Mouse (Mus musculus) midbrain, embryonic 11.5 days (tissue): ENCODE measurements around the gene Apol7b. TPM values are rescaled to one million over a fixed set of nuclear protein-coding genes. Genes with fewer than 3 reads are reported as not detected.
"Not testable (repeated sequence)": the region's sequence is repeated elsewhere in the genome, so short reads cannot be mapped to it uniquely, and the experiment has no call there.

Experiments used
- ATAC-seq: fragments of 200-750 bp; cut with Nextera tagmentation; 2 replicates; pipeline ENCODE4 v1.8.0; 2017; ENCODE audit warnings: moderate TSS enrichment, moderate library complexity; ENCODE audit not compliant: low FRiP score
- DNase-seq: peaks from one replicate; pipeline ENCODE4 v3.0.0; 2015; ENCODE audit warnings: low spot score; ENCODE audit errors: missing footprints
- H3K27ac ChIP-seq: fragments of 300-500 bp; sonication (generic); 2 replicates; pipeline ENCODE4 v1.5.1; 2014; ENCODE audit warnings: low read depth, low read length
- H3K27me3 ChIP-seq: fragments of 300-500 bp; sonication (generic); 2 replicates; pipeline ENCODE4 v1.6.1; 2014; ENCODE audit warnings: mild to moderate bottlenecking, low read length, moderate library complexity, mixed read lengths; ENCODE audit not compliant: control insufficient read depth, insufficient read depth
- H3K36me3 ChIP-seq: fragments of 300-500 bp; sonication (generic); 2 replicates; pipeline ENCODE4 v1.6.1; 2014; ENCODE audit warnings: mild to moderate bottlenecking, low read length, moderate library complexity, mixed read lengths; ENCODE audit not compliant: control insufficient read depth, insufficient read depth
- H3K4me1 ChIP-seq: fragments of 300-500 bp; sonication (generic); 2 replicates; pipeline ENCODE4 v1.6.1; 2014; ENCODE audit warnings: low read length; ENCODE audit not compliant: control insufficient read depth, insufficient read depth
- H3K4me2 ChIP-seq: fragments of 300-500 bp; sonication (generic); 2 replicates; pipeline ENCODE4 v1.6.1; 2014; ENCODE audit warnings: mild to moderate bottlenecking, moderate library complexity
- H3K4me3 ChIP-seq: fragments of 300-500 bp; sonication (generic); 2 replicates; pipeline ENCODE4 v1.5.1; 2014; ENCODE audit warnings: low read depth, low read length
- H3K9ac ChIP-seq: fragments of 300-500 bp; sonication (generic); 2 replicates; pipeline ENCODE4 v1.6.1; 2014; ENCODE audit warnings: low read length
- H3K9me3 ChIP-seq: fragments of 300-500 bp; sonication (generic); 2 replicates; pipeline ENCODE4 v1.6.1; 2016; ENCODE audit warnings: low read length; ENCODE audit not compliant: control insufficient read depth
- WGBS: fragments of 180-500 bp; shearing (Covaris S2); extraction: QIAGEN DNeasy Blood & Tissue Kit; methylation state at CpG from one replicate; pipeline ENCODE4 v1.1.7; 2014; 5-methylcytosine and 5-hydroxymethylcytosine counted together
- polyA plus RNA-seq: library from polyadenylated mRNA; unstranded; fragments of >200 nt; fragmentation: Nextera tagmentation; extraction: Ambion mirVana; gene quantifications from 2 replicates; pipeline ENCODE4 v1.2.1, GENCODE M21; 2014

Apol7b gene
- polyA plus RNA-seq, 1 experiment from 2014 or later: not detected

- peak; percentile 47 for DNase-seq
- H3K27ac ChIP-seq, H3K9me3 ChIP-seq, ATAC-seq, H3K27me3 ChIP-seq, H3K9ac ChIP-seq, H3K4me1 ChIP-seq, H3K36me3 ChIP-seq, H3K4me3 ChIP-seq, H3K4me2 ChIP-seq: not testable (repeated sequence)
- 77% methylated on average over 11 of the region's 11 CpGs for WGBS
Observed at GRCm38 (mm10) chr15:77397450-77398132, 49.7 kb downstream of the Apol7b start.

DNA sequence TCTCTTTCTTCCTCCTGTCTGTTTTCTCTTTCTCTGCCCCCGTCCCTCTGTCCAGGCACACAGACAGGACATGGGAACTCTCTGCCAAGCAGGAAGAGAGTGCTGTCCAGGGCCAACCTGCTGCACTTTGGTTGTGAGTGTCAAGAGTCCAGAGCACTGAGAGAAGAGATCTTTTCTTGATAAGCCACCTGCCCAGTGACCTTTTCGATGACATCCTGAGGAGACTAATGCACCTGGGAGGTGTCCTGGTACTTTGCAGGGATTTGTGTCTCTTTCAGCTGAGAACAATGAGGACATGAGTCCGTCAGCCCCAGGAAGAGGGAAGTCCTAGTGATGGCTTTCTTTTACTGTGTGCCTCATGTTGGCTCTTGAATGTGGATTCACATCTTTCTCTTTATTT, 53.5 kb downstream of the Apol7b start:
- ATAC-seq, H3K4me2 ChIP-seq, H3K27ac ChIP-seq, DNase-seq, H3K27me3 ChIP-seq, H3K4me1 ChIP-seq, H3K4me3 ChIP-seq, H3K9me3 ChIP-seq, H3K9ac ChIP-seq, H3K36me3 ChIP-seq: not testable (repeated sequence)
- WGBS: 66% methylated on average over 3 of the region's 3 CpGs

DNA sequence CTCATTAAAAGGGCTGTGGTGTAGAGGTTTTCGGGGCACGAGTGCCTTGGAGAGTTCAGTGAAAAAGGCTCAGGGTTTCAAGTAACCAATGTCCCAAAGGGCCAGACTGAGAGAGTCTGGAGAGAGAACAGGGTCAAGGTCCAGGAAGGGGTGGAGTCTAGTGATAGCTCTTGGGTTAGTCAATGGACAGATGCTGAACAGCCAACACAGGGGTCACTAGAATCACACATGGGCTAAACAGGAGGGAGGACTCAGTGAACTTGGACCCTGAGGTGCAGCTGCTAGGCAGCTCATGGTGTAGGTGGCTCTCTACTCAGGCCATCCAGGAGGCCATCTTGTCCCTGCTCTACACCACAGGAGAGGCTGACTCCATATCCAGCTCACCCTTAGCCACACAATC, 59.8 kb downstream of the Apol7b start:
- H3K9ac ChIP-seq: no peak overlapping the region
- DNase-seq (peak; percentile 77), ATAC-seq (no peak)
- no peaks in the 10 kb centered on the region for H3K4me1 ChIP-seq
- H3K9me3 ChIP-seq: no peaks in the 10 kb centered on the region
- H3K4me2 ChIP-seq: no peak overlapping the region
- no peak overlapping the region for H3K4me3 ChIP-seq
- no peaks in the 10 kb centered on the region for H3K27me3 ChIP-seq
- WGBS: 95% methylated on average over 2 of the region's 2 CpGs
- no peak overlapping the region for H3K27ac ChIP-seq
- no peaks in the 10 kb centered on the region for H3K36me3 ChIP-seq

GRCm38 (mm10) chr15:77384340-77385030, 62.8 kb downstream of the Apol7b start:
- Histone ChIP-seq H3K27me3 (no peaks in the 10 kb centered on the region), H3K4me2 (no peak overlapping the region), H3K9ac (no peak overlapping the region), H3K27ac (no peak overlapping the region), H3K9me3 (no peaks in the 10 kb centered on the region), H3K4me1 (no peaks in the 10 kb centered on the region), H3K4me3 (no peak overlapping the region), H3K36me3 (no peaks in the 10 kb centered on the region)
- DNase-seq (peak; percentile 65), ATAC-seq (no peak)
- 92% methylated on average over 7 of the region's 7 CpGs for WGBS

DNA sequence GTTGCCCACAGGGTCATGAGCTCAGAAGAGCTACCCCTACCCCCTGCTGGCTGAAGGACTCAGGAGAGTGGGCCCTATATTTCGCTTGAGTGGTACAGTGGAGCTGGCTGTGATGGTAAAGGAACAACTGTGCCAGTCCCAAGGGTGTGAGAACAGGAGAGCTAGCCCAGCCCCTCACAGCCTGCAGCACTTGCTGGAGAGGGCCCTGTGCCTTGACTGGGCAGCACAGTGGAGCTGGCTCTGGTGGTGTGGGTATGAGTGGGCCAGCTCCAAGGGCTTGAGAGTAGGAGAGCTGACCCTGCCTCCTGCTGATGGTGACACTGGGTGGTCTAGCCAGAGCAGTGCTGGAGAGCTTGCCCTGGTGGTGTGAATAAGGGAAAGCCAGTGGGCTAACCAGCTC, 64.4 kb downstream of the Apol7b start:
- Histone ChIP-seq H3K36me3 (no peaks in the 10 kb centered on the region), H3K4me2 (no peak overlapping the region), H3K4me3 (no peak overlapping the region), H3K9ac (no peak overlapping the region), H3K27ac (no peak overlapping the region), H3K4me1 (no peaks in the 10 kb centered on the region), H3K9me3 (no peaks in the 10 kb centered on the region), H3K27me3 (no peaks in the 10 kb centered on the region)
- ATAC-seq: no peak
- WGBS: 69% methylated on average over 1 of the region's 1 CpGs
- no peak for DNase-seq

DNA sequence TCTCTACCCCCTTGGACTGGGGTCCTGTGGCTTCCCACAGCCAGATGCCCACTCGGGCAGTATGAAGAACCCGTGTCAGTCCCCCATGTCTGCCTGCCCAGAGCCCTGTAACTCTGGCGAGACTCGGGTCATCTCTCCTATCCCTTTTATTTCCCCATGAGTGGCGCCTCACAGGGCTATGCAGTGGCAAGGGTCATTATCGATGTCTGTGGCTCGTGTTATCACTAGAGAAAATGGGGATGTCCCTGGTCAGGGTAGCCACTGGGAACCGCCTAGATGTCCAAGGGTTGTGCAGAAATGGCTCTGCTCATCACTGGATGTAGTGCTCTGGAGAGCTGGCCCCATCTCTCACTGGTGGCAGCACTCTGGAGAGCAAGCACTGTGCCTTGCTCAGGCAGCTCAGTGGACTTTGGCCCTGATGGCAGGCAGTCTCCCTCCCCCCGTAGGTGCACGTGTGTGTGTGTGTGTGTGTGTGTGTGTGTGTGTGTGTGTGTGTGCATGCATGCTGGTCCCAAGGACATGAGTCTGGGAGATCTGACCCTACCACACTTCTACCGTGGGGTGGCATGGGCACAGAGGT, 64.9 kb downstream of the Apol7b start:
- H3K4me1 ChIP-seq: no peaks in the 10 kb centered on the region
- no peak overlapping the region for H3K9ac ChIP-seq
- H3K4me2 ChIP-seq: no peak overlapping the region
- DNase-seq (no peak), ATAC-seq (no peak)
- no peaks in the 10 kb centered on the region for H3K27me3 ChIP-seq
- no peaks in the 10 kb centered on the region for H3K9me3 ChIP-seq
- 87% methylated on average over 11 of the region's 11 CpGs for WGBS
- H3K27ac ChIP-seq: no peak overlapping the region
- no peak overlapping the region for H3K4me3 ChIP-seq
- H3K36me3 ChIP-seq: no peaks in the 10 kb centered on the region

DNA sequence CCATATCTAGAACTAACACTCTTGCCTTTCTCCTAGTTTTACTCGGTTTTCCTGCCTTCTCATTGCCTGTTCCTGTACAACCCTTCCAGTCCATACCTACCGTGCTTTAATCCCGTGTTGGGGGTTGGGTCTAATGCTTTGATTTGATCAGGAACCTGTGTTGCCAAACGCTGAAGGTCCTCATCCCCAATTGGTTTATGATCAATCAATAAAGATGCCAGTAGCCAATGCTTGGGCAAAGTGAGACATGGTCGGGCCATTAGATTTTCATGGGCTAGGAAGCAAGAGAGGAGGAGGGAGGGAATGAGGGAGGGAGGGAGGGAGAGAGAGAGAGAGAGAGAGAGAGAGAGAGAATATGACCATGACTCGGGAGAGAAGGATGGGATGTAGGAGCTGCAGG, 65.8 kb downstream of the Apol7b start:
- H3K9me3 ChIP-seq: no peaks in the 10 kb centered on the region
- no peaks in the 10 kb centered on the region for H3K4me1 ChIP-seq
- DNase-seq (no peak), ATAC-seq (no peak)
- H3K4me3 ChIP-seq: no peak overlapping the region
- 81% methylated on average over 6 of the region's 6 CpGs for WGBS
- no peak overlapping the region for H3K9ac ChIP-seq
- no peak overlapping the region for H3K4me2 ChIP-seq
- no peaks in the 10 kb centered on the region for H3K27me3 ChIP-seq
- H3K36me3 ChIP-seq: no peaks in the 10 kb centered on the region
- H3K27ac ChIP-seq: no peak overlapping the region

- H3K4me3 ChIP-seq: no peak overlapping the region
- no peaks in the 10 kb centered on the region for H3K36me3 ChIP-seq
- WGBS: 28% methylated on average over 4 of the region's 4 CpGs
- no peak overlapping the region for H3K27ac ChIP-seq
- H3K9me3 ChIP-seq: no peaks in the 10 kb centered on the region
- H3K9ac ChIP-seq: no peak overlapping the region
- DNase-seq: peak; percentile 57
- H3K4me1 ChIP-seq: no peaks in the 10 kb centered on the region
- no peaks in the 10 kb centered on the region for H3K27me3 ChIP-seq
- ATAC-seq: no peak
- no peak overlapping the region for H3K4me2 ChIP-seq
Observed at GRCm38 (mm10) chr15:77379921-77380320, 67.4 kb downstream of the Apol7b start.

- DNase-seq (no peak), ATAC-seq (no peak)
- Histone ChIP-seq H3K9me3 (no peaks in the 10 kb centered on the region), H3K27ac (no peak overlapping the region), H3K4me2 (no peak overlapping the region), H3K4me3 (no peak overlapping the region), H3K27me3 (no peaks in the 10 kb centered on the region), H3K9ac (no peak overlapping the region), H3K36me3 (no peaks in the 10 kb centered on the region), H3K4me1 (no peaks in the 10 kb centered on the region)
- WGBS: 95% methylated on average over 4 of the region's 4 CpGs
Observed at GRCm38 (mm10) chr15:77377419-77377818, 69.9 kb downstream of the Apol7b start.
